ENCODE assay signal across 3 mouse cellular contexts in genomic region chr1:178207856-178208255, GRCm38 (mm10).
A peak's percentile ranks its signal among the peaks of the same experiment; 100 is the strongest.
DNase-seq lines count a peak whose midpoint lies in the region.

No protein-coding gene starts in this region.

- DNase-seq in ES-CJ7 (ENCODE audit: low read depth, low spot score) = peak; percentile 92
- DNase-seq in R1 (ENCODE audit: low read depth, low spot score) = peak; percentile 85
- DNase-seq in ZHBTc4 (ENCODE audit: low read depth, low spot score) = peak; percentile 50
